8 mouse cellular contexts compared by ENCODE assay signal in the genomic region with DNA sequence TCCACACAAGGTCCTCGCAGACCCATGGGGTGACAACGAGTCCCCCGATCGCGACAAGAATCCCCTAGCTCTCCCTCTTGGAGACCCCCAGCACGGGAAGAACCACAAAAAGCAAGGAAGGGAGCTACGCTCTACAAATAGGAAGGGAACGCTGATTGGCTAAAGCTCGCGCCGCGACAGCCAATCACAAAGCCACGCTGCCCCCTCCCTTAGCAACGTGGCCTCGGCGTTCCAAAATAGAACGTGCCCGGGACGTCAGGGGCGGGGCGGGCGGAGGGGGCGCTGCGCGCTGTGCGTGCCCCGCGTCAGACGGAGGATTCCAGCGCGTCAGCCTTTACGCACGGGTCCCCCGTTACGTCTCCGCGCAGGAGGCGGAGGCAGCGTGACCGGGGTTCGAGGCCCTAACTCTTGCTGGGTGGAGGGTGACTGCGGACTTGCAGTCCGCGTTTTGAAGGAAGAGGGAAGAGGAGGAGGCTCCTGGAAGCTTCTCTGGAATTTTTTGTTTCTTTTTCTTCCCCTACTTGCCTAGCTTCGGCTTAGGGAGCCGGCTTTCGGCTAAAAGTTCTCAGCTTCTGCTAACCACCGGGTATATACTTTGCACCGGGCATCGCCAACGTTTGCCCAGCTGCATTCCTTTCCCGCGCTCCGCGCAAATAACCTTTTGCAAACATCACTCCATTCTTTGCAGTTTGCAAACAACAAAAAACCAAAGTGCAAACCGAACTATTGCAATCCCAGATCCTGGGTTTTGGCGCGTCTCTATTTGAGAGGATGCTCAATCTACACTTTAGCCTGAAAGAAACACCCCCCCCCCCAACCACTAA. TPM values are rescaled to one million over a fixed set of nuclear protein-coding genes. Genes with fewer than 3 reads are reported as not detected.
DNase-seq lines count a peak whose midpoint lies in the region; ATAC-seq and TF ChIP-seq lines count a peak whose summit lies in the region.

No protein-coding gene starts in this region.

- peak overlapping the region; percentile 51 for H3K9ac ChIP-seq in lung, embryonic 14.5 days

- peak; percentile 83 for DNase-seq in MEL-GATA-1-ER (ENCODE audit: extremely low read depth, low read depth)
- peak; percentile 96 for DNase-seq in cerebellum, adult 8-10 months
- peak; percentile 95 for DNase-seq in forelimb bud, embryonic 11.5 days (ENCODE audit: low read depth, low spot score)
- DNase-seq in layer of hippocampus, adult 8-10 months (ENCODE audit: low spot score in 2 of 2) = peak; percentile 95
- DNase-seq in lung, embryonic 14.5 days = peak; percentile 97
- peak; percentile 91 to 92 for DNase-seq in thymus, adult 18-20 months

- peak overlapping the region; percentile 100 for H3K4me2 ChIP-seq in lung, embryonic 14.5 days

- peak overlapping the region; percentile 57 for H3K4me3 ChIP-seq in lung, embryonic 14.5 days (ENCODE audit: low read depth, low read length)
- peak overlapping the region; percentile 53 for H3K4me3 ChIP-seq in olfactory bulb, adult 2 months (ENCODE audit: insufficient read depth, low read depth, low read length)

- H3K9me3 ChIP-seq in lung, embryonic 14.5 days (ENCODE audit: low read depth, low read length) = no peaks in the 10 kb centered on the region

- ATAC-seq in hematopoietic stem cell, adult 5-6 weeks (replicated peaks in 1 of 2; ENCODE audit: insufficient read depth in 1 of 2, low FRiP score in 2 of 2, low TSS enrichment in 1 of 2, low read depth in 1 of 2, poor library complexity in 2 of 2, severe bottlenecking in 2 of 2) = peak; percentile 25
- peak; percentile 87 for ATAC-seq in lung, embryonic 14.5 days (ENCODE audit: insufficient read depth)

- peak; percentile 42; the same call in 1 of the 2 replicates for TF ChIP-seq POLR2A in olfactory bulb, adult 2 months (IDR thresholded peaks at IDR 0.05; ENCODE audit: insufficient read depth, low read depth, low read length)

- no peaks in the 10 kb centered on the region for H3K36me3 ChIP-seq in lung, embryonic 14.5 days (ENCODE audit: insufficient read depth)

- H3K27me3 ChIP-seq in lung, embryonic 14.5 days (ENCODE audit: insufficient read depth, low read length) = peaks cover 38% of the 10 kb centered on the region

- no peaks in the 10 kb centered on the region for H3K4me1 ChIP-seq in lung, embryonic 14.5 days (ENCODE audit: insufficient read depth)
- H3K4me1 ChIP-seq in olfactory bulb, adult 2 months (ENCODE audit: control insufficient read depth, insufficient read depth, low read length) = peaks cover 34% of the 10 kb centered on the region

- TF ChIP-seq CTCF in lung, embryonic 14.5 days (IDR thresholded peaks at IDR 0.05; ENCODE audit: low read depth) = peak; percentile 39
- no peak for TF ChIP-seq CTCF in olfactory bulb, adult 2 months (IDR thresholded peaks at IDR 0.05; ENCODE audit: insufficient read depth, low read depth, low read length)

- under 1% methylated on average over 58 of the region's 58 CpGs for WGBS in lung, embryonic 14.5 days
- under 1% methylated on average over 58 of the region's 58 CpGs for WGBS in olfactory bulb, adult 2 months

- H3K27ac ChIP-seq in lung, embryonic 14.5 days (ENCODE audit: low read depth) = peak overlapping the region; percentile 77
- peak overlapping the region; percentile 92 for H3K27ac ChIP-seq in olfactory bulb, adult 2 months (ENCODE audit: insufficient read depth, low read depth, low read length)

RNA-seq across cellular contexts. Expression of gene Fosb, which starts 1.2 kb away (rescaled TPM):
- 190 and 280 TPM in 2 replicates for total RNA-seq in hematopoietic stem cell, adult 5-6 weeks (2017)
- 10 to 100 TPM in 3 of 4 experiments, 1 to 10 TPM in 1; 5.4 to 13.8 (median 10.7) TPM for total RNA-seq in layer of hippocampus, adult 8-10 months (2022)
- not detected in 2 replicates for polyA plus RNA-seq in lung, embryonic 14.5 days (2014; fragmentation: Nextera tagmentation; extraction: Ambion mirVana)
- polyA plus RNA-seq in olfactory bulb, adult 2 months (2012; ENCODE audit: insufficient read depth, insufficient read length, low replicate concordance, missing spikeins) = not detected in 2 replicates

RNA-seq across cellular contexts. Expression of gene Rtn2, which starts 26.2 kb away (rescaled TPM):
- total RNA-seq in hematopoietic stem cell, adult 5-6 weeks (2017) = not detected in 2 replicates
- 10 to 100 TPM; 76.6 to 96.7 (median 85.4) TPM for total RNA-seq in layer of hippocampus, adult 8-10 months (2022)
- polyA plus RNA-seq in lung, embryonic 14.5 days (2014; fragmentation: Nextera tagmentation; extraction: Ambion mirVana) = 8.0 and 9.1 TPM in 2 replicates
- not detected in 2 replicates for polyA plus RNA-seq in olfactory bulb, adult 2 months (2012; ENCODE audit: insufficient read depth, insufficient read length, low replicate concordance, missing spikeins)

RNA-seq across cellular contexts. Expression of gene Ppm1n, which starts 28.8 kb away (rescaled TPM):
- 0.25 TPM in 1 of 2 replicates, not detected in the other for total RNA-seq in hematopoietic stem cell, adult 5-6 weeks (2017)
- total RNA-seq in layer of hippocampus, adult 8-10 months (2022) = under 1 TPM in 1 of 4 experiments, not detected in 3; 0.28 TPM
- polyA plus RNA-seq in lung, embryonic 14.5 days (2014; fragmentation: Nextera tagmentation; extraction: Ambion mirVana) = not detected in 2 replicates
- polyA plus RNA-seq in olfactory bulb, adult 2 months (2012; ENCODE audit: insufficient read depth, insufficient read length, low replicate concordance, missing spikeins) = not detected in 2 replicates

RNA-seq across cellular contexts. Expression of gene Ercc1, which starts 35.9 kb away (rescaled TPM):
- total RNA-seq in hematopoietic stem cell, adult 5-6 weeks (2017) = 20.0 and 28.0 TPM in 2 replicates
- total RNA-seq in layer of hippocampus, adult 8-10 months (2022) = 10 to 100 TPM; 41.9 to 47.8 (median 43.2) TPM
- polyA plus RNA-seq in lung, embryonic 14.5 days (2014; fragmentation: Nextera tagmentation; extraction: Ambion mirVana) = 88.6 and 90.5 TPM in 2 replicates
- not detected in 2 replicates for polyA plus RNA-seq in olfactory bulb, adult 2 months (2012; ENCODE audit: insufficient read depth, insufficient read length, low replicate concordance, missing spikeins)

RNA-seq across cellular contexts. Expression of gene Vasp, which starts 37.0 kb away (rescaled TPM):
- total RNA-seq in hematopoietic stem cell, adult 5-6 weeks (2017) = 99.8 and 117 TPM in 2 replicates
- 10 to 100 TPM; 17.4 to 26.8 (median 19.5) TPM for total RNA-seq in layer of hippocampus, adult 8-10 months (2022)
- polyA plus RNA-seq in lung, embryonic 14.5 days (2014; fragmentation: Nextera tagmentation; extraction: Ambion mirVana) = 88.9 and 95.3 TPM in 2 replicates
- not detected in 2 replicates for polyA plus RNA-seq in olfactory bulb, adult 2 months (2012; ENCODE audit: insufficient read depth, insufficient read length, low replicate concordance, missing spikeins)

Comparison
In these comparisons a context has a peak if more than half of its experiments do, and no peak if none do; other contexts are left out.
1. Peak in every context shown above with its lines: DNase-seq, ATAC-seq, H3K4me3 ChIP-seq and H3K27ac ChIP-seq.
2. RNA of gene Fosb, which starts 1.2 kb away (total RNA-seq): 190 to 280 TPM in hematopoietic stem cell, adult 5-6 weeks; 5.4 to 13.8 TPM in layer of hippocampus, adult 8-10 months; every median in the first group is over 10 times any median in the second.
3. RNA of gene Rtn2, which starts 26.2 kb away (total RNA-seq): 76.6 to 96.7 TPM in layer of hippocampus, adult 8-10 months; not detected in hematopoietic stem cell, adult 5-6 weeks; every median in the first group is over 10 times any median in the second.